Mouse (Mus musculus) fibroblast of lung, adult 2 months (primary cell): ENCODE measurements around the gene Tmem104.

Source experiments
- DNase-seq: peaks from one replicate; pipeline ENCODE4 v3.0.0-alpha.2; 2011; ENCODE audit warnings: low read depth

Tmem104 gene

DNA sequence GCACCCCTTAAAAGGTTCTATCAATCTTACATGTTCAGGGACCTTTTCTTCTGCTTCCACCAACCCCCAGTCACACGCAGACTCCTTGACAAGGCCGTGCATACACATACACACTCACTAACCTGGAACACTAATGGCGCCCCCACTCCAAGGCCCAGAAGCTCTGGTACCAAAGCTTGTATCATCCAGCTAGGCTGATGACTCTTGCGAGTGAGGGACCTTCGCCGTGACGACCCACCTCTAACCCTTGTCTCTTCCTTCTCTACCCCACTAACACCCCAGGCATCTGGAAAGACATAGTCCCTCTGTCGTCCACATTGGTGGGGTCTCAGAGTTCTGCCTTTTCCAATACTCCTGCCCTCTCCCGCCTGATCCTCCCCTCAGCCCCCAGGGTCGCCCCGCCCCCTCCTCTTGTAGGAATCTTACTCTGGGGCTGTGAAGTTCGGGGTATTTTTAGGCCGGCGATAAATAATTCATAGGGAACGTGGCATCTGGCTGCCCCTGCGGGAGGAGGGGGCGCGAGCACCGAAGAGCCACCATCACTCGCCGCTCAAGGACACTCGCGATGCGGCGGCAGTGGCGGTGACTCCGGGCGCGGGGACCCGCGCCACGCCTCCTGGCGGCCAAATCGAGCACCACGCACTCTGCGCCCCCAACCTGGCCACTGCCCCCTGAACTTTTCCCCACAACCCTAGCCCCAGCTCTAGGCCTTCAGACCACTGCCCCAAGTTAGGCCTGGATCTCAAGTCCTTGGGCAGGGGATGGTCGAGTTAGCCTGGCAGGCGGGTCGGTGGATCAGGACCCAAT is 77.8 kb downstream of the Tmem104 start:
- DNase-seq: no peak

DNA sequence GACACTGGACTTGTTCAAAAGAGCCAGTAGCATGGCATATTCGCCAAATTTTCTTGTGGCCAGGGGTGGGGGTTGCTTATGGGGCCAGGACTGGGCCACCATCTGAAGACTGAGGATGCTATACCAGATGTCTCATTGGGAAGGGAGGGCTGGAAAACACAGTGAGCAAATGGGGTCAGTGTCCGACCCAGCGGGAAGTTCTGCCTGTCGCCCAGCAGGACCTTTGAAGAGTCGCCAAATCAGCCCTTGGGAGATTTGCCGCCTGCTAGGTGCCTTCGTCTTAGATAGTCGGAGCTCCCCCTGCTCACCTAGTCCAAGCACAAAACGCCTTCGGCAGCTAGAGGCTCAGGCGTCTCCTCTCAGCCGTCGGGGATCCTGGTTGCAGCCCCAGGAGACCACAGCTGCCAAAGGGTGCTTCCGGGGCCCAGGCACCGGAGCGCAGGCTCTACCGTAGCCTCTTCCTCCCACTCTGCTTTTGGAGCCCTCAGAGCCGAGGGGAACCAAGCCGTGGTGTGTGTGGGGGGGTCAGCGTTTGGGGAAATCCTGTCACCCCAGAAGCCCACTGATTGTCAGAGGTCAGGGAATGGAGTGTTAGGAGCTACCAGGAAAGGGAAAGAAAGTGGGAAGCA is 78.6 kb downstream of the Tmem104 start:
- DNase-seq: no peak

DNA sequence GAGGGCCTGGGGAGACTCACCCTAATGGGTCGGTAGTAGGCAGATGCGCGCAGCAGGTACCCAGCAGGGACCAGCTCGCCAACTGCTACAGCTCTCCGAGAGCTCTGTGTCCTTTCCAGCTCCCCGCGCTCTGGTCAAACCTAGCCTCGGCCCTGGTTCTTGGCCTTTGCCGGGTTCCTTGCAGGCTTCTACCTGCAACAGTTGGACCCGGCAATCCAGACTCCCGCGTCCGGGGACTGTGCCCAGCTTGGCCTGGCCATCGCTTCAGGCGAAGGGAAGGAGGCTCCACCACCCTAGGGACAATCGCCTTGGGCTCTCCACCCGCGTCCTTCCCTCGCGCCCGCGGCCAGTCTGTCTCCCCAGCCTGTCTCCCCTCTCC is 79.1 kb downstream of the Tmem104 start:
- DNase-seq: no peak

DNA sequence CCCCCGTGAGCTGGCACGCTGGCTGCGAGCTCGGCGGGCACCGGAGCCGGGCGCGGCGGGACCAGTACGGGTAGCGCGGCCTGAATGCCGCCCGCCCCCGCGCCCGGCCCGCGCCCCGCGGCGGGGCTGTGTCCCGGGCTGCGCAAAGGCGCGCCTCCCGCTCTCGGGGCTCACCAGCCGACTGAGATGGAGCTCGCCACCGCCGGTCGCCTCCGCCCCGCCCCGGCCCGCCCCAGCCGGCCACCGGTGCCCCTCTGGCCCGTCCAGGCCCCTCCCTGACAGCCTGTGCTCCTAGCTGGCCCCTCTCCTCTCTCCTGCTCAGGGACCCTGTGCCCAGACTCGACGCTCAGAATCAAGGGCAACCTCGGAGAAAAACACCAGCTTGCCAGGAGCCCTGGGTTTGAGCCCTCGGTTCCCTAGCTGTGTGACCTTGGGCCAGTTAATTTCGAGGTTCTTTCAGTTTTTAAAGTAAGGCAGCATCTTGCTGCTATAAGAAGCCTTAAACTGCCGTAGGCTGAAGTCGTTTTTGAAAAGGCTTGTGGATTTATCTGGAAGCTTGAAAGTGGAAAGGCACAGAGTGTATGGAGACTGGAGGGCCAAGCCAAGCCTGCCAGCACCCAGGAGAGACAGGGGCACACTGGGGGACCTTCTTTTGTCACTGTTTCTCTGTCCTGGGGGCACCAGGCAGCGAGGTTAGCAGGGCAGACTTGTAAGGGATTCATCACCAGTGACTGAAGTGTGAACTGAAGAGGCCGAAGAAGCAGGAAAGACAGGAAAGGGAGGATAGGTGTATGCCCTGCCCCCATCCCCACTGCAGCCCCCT is 80.0 kb downstream of the Tmem104 start, which contains the start of gene Grin2c:
Gene Grin2c, minus strand, starts transcription at position 183 of the 823 bp plus-strand sequence.
- no peak for DNase-seq

DNA sequence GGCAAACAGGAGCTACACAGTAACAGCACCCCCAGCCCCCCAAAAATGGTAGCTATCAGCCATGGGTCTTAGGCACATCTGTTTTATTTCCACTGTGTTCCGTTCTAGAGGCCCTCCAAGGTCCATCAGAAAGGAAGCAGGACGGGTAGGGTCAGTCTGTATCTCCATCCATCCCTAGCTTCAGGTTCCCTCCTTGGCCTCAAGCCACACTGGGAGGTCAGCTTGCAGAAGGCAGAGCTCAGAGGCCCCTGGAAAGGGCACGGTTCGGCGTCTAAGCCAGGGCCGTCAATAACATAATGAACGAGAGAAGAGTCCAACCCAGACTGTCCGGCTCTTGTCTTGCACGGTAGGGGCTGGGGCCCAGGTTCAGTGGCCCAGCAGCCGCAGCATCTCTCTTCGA is 80.7 kb downstream of the Tmem104 start:
- no peak for DNase-seq

DNA sequence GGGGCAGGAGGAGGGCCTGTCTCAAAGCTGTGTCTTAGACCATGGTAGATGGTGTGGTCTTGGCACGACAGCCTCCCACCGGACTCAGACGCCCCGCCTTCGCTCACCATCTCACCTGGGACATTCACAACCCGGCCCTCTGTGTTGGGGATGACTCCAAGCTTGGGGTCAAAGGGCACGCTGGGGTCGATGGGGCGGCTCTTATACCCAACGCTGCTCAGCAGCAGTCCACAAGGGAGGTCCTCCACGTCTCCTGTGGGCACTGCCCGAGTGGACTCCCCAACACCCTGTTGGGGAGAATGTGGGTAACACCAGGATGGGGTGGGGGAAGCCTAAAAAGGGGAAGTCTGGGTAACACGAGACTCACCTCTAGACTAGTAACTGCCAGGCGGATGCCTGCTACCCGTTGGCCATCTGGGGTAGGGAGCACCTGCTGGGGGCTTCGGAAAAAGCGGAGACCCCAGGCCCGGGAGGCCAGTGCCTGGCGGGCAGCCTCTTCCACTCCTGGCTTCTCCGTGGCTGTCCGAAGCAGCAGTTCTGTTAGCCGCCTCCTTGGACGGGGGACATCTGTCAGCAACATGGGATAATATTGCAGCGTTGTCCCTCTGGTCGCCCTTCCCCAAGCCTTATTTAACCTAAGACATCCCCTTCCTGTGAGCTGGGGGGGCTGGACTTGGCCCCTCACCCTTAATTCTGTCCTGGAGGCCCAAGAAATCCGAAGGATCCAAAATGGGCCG is 82.2 kb downstream of the Tmem104 start:
- DNase-seq: no peak

DNA sequence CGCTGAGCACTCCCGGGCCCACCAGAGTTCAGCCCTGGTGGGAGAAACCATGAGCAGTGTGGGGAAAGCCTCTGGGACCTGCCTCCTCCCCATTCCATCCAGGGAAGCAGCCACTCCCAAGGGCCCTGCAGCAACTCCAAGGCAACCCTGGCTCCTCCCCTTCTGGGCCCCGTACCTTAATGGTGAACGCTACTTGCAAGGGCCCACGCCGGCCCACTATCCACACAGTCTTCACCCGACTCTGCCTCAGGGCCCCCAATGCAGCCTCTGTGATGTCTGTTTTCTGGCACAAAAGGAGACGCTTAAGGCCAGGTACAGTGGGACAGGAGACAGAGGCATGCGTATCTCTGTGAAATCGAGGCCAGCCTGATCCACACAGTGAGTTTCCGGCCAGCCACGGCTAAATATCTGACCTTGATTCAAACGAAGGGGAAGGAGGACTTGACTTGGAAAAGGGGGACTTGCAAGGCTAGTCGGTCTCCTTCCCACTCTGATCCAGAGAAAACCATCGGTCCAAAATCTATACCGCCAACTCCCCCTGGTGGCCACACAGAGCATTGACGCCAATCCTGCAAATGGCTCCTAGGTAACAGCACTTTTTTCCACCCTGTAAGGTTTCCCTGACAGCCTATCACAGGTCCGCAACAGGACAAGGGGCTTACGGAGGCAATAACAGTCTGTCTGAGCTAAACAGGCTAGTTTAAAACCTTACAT is 83.0 kb downstream of the Tmem104 start:
- DNase-seq: peak; percentile 34

DNA sequence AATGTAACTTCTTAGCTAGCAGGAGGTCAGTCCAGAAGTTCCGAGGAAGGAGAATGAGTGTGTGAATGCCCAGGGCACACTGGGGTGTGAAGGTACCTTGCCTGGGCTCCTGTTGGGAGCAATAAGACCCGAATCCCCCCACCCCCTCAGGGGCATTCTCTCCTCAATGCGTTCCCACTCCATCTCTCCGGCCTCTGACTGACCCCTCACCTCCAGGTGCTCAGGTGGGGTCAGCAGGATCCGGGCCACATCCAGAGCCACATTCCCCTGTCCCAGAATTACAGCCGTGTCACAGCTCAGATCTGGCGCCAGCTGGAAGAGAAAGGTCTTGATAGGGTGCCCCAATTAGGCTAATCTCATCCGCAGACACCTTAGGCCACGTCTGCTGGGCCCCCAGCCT is 83.8 kb downstream of the Tmem104 start:
- no peak for DNase-seq

DNA sequence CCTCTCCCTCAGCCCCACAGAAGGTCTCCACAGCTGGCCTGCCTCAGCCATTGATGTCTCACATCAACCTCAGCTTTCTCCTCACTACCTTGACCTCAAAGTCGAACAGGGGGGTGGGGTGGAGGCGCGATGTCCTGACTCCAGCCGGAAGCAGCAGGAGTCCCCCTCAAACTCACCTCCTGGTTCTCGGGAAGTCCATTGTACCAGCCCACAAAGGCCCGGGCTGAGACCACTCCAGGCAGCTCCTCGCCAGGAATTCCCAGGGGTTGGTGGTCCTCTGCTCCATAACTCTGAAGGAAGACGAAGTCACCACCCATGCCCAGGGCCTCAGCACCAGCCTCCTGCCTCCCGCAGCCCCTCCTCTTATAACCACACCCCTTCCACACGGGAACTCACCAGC is 84.2 kb downstream of the Tmem104 start:
- no peak for DNase-seq

DNA sequence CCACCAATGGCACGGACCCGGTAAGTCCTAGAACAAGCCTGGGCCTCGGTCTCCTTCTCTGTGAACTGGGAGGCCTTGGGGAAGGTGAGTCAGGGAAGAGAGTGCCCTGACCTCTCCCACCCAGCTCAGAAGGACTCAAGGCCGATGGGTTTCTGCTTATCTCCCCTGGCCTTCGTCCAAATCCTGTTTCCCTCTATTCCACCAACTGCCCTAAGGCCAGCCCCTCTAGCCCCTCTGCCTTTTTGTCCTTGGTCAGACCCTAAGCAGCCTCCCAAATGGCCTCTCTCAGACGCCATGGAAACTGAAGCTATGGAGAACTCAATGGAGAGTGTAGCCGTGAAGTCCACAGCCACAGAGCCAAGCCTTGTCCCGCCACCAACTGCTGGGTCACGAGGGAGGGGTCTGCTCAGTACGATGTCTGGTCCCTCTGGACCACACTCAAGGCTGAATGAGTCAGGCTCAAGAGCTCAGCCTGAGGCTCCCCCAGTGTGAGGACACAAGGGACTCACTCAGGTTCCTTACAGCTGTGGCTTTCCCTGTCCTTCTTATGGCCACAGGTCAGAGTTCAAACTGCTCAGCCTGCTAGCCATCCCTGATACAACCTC is 85.7 kb downstream of the Tmem104 start:
- DNase-seq: no peak

DNA sequence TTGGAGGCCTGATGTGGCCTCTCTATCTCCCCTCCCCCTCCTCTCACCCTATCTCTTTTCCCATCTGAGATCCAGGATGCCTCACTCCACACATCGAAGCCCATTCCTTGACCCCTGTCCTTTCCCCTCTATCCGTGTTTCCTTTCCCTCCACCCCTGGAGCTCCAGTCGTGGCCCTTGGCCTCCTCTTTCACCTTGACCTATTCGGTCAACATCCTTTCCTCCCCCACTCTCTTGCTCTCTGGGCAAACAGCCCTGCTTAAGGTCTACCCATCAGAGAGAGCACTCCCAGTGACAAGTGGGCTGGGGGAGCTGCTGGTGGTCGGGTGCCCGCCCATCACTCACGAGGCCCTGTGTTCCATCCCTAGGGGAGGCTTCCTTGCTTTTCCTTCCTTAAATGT is 86.4 kb downstream of the Tmem104 start:
- no peak for DNase-seq

DNA sequence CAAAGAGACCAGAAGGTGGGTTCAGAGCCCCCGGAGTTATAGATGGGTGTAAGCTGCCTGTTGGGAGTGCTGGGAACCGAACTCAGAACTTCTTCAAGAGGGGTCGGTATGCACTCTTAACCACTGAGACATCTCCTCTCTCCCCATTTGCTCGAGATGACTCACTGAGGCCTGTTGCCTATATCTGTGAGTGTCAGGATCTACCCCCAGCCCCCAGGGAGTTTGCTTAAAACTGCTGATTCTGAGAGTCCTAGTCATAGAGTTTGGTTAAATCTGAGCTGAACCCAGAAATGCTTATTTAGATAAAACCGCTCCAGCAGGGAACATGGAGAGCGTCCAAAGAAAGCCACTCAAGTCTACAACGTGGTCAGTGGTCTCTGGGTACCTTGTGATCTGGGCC is 86.9 kb downstream of the Tmem104 start:
- DNase-seq: no peak

DNA sequence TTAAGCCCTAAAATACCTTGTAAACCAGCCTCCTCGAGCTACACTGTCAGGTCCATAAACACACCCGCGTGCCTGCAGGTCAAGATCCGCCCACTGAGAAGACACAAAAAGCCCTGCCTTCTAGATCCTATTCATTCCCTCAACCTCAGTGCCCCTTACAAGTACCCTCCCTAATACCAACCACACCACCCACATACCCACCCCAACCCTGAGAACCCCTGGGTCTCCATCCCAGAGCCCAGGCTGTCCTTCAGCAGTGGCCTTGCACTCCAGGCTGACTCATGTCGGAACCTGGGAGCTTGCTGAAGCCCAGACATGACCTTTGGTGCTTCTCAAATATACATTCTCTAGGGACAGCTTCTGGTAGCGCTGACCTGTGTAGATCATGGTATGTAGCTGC is 87.5 kb downstream of the Tmem104 start:
- DNase-seq: no peak

DNA sequence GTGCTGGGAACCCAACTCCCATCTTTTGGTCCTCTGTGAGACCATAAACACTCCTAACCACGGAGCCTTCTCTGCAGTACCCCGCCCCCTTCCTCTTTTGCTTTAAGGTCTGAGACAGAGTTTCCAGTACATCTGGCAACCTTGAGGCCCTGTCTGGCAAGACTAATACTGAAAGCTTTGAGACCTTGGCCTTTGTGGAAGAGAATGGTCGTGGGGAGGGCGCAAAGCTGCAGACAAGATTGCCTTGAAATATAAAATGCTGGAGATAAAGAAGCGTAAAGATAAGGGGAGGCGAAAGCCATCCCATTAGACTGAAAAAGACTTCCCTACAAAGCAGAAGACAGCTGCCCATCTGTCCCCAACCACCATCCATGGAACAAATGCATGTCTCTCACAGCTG is 88.2 kb downstream of the Tmem104 start:
- DNase-seq: no peak

DNA sequence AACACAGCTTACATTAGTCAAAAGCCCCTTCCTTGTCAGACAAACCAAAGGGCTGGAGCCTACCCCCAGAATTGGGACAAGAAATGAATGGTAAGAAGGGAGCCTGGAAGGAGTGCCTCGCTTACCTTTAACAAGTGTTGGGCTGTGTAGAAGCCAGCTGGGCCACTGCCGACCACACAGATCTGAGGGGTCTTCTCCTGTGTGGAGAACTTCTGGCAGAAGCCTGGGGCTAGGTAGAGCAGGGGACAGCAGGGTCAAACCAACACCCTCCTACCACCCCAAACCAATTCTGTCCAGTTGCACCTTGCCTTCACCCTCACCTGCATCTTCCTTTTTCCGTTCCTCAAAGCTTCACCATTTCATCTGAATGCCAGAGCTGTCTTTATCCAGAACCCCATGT is 88.7 kb downstream of the Tmem104 start:
- DNase-seq: no peak

DNA sequence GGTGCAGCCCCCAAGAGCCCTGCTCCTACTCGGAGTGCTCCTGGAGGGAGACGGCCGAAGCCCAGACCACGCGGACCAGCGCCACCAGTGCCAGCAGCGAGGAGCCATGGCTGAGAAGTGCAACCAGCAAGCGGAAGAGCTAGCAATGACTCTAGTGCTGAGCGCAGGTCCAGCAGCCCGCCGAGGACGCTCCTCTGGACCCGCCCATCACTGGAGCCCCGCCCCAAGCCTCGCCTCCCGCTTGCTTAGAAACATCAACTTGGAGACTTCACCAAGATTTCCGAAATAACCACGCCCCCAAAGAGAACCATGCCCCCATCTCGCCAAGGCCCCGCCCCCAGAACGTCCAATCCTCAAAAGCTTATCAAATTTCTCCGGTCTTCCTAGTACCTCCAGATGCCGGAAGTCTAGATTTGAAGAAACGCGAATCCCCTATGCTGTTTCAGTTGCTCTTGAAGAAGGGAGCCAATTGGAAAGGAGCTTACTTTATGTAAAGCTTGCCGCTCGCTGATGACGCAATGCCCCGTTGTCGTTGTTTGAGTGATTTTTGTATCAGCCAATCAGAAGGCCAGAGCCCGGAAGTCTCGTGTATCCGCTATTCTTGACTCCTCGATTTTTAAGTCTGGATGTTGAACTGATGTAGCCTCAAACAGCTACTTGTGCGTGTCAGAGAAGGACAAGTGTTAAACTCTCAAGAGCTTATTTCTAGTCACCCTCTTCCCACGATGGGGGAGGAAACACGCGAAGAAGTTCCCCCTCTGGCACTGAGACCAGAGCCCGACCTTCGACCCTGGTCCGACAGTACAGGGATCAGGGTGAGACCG is 89.7 kb downstream of the Tmem104 start, which contains the start of gene Fdxr:
Gene Fdxr, minus strand, starts transcription at position 271 of the 824 bp plus-strand sequence.
- DNase-seq: peak; percentile 100

DNA sequence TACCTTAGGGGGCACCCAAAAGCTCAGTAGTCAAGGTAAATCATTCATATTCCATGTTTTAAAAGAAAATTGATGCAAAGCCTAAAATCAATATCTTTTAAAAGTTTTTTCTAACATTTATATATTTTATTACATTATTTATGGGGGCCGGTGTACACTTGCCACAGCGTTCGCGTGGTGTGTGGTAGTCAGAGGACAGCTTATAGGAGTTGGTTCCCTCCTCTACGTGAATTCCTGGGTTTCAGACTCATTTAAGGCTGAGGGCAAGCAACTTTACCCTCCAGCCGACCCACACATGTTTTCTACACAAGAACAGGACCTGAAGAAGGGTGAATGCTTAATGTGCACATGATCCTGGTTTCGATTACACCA is 90.3 kb downstream of the Tmem104 start:
- no peak for DNase-seq

DNA sequence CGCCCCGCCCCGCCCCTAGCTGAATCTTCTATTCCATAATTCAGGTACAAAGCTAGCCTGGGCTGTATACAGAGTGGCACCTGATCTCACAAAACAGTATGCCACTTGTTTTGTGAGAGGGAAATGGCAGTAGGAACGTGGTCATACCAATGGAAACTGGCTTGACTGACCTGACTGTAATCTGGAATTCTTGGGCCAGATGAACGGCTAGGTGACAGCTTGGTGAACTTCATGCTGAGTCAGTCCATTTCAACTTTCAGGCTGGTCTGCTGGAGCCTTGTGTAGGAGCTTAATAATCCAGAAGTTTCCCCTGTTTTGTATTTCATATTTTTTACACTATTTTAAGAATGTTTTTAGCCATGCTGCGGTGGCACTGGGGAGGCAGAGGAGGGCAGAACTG is 90.9 kb downstream of the Tmem104 start:
- DNase-seq: no peak

DNA sequence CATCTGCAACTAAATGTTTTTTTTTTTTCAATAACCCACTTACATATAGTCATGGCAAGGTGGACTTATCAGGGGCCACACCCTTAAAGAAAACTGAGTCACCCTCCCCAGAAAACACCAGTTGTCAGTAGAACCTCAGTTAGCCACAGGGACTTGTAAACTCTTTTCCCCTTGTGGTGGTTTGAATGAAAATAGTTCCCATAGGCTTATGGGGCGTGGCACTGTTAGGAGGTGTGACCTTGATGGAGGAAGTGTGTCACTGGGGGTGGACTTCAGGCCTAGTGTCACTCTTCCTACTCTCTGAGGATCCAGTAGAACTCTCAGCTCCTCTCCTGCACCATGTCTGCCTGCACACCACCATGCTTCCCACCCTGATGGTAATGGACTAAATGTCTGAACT is 92.4 kb downstream of the Tmem104 start:
- DNase-seq: no peak

DNA sequence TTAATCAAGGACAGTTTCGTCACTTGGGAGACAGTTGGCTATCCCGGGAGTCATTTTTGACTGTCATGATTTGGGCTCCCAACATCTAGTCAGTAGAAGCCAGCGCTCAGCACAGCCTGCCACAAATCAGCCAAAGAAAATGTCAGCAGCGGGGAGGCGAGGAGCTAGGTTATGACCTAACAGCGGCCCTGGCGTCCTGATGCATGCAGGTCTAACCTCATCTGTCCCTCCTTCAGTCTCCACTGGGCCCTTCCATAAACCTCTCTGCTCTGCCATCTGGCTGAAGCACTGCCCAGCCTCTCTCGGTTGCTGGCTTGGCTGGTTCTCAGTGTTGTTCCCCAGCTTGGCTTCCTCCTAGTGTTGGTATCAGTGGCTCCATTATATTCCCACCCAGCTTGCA is 95.0 kb downstream of the Tmem104 start:
- DNase-seq: peak; percentile 54
